Mouse (Mus musculus) thymus, adult 2 months (tissue): ENCODE measurements around the gene N4bp1.

ENCODE experiments used
- CTCF ChIP-seq: fragments of 200-500 bp; IDR thresholded peaks from 2 replicates; pipeline ENCODE4 v1.5.1; 2012; ENCODE audit warnings: mild to moderate bottlenecking, control low read depth, low read length, moderate library complexity, borderline replicate concordance; ENCODE audit not compliant: control insufficient read depth, poor library complexity, insufficient read depth; ENCODE audit errors: extremely low read depth
- POLR2A ChIP-seq: fragments of 200-500 bp; IDR thresholded peaks from 2 replicates; pipeline ENCODE4 v1.6.1; 2012; ENCODE audit warnings: mild to moderate bottlenecking, low read length, control low read depth, moderate library complexity; ENCODE audit not compliant: control insufficient read depth, poor library complexity, insufficient read depth; ENCODE audit errors: extremely low read depth

- TF ChIP-seq CTCF (peak; percentile 46; the same call in 1 of the 2 replicates), POLR2A (no peak)
Observed at GRCm38 (mm10) chr8:86843896-86844295, 41.2 kb downstream of the N4bp1 start.
